Mouse (Mus musculus): ENCODE data around the gene Dusp10.

Gene Dusp10

DNA sequence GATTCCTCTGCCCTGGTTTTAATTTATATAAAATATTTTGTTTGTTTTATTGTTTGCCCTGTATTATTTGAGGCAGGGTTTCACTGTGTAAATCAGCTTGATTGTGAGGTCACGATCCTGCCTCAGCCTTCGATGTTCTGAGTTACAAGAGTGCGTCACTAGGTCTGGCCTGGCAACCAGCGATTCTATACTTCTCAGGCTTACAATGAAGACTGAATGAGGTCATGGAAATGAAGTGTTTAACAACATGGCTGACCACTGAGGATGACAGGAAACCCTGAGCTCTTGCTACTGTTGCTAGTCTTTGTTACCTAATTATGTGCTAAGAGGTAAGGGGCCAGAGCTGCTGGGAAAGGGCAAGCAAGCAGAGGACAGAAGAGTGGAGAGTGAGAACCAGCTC is at the start of gene Dusp10:
Dusp10 (plus strand) TSS at position 197 of the 400 bp plus-strand sequence.
- no peak for DNase-seq (ENCODE audit: low read depth)

DNA sequence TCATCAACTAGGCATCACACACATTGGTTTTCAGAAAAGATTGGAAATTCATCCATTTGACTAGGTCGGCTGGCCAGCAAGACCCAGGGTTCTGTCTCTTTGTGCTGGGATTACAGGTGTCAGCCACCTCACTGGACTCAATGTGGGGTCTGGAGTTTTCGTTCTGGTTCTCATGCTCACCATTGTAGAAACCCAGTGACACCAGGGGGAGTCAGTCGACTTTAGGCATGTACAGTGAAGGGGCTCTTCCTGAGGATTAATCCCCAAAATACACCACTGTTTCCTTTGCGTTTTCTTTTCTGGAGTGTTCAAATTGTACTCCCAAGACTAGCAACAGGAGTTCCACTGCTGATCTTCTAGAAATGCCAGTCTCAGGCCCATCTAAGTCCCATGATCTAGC is 47.8 kb upstream of the Dusp10 start:
- DNase-seq (ENCODE audit: low read depth) = no peak

DNA sequence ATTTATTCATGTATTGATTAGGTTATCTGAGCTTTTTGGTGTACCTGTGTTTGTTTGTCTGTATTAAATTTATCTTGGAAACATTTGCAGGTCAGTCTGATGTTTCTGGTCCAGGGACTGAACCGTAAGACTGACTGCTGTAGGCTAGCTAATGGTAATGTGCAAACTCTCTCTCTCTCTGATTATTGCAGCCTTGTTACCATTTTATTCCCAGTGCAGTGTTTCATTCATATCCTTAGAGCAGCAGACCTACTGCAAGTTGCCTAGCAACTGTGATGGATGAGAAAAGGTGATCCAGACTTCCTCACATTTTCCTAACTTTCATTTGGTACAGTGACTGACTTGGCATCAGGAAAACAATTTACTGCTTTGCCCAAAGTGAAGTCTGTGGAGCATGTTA is 43.8 kb upstream of the Dusp10 start:
- no peak for DNase-seq (ENCODE audit: low read depth)

DNA sequence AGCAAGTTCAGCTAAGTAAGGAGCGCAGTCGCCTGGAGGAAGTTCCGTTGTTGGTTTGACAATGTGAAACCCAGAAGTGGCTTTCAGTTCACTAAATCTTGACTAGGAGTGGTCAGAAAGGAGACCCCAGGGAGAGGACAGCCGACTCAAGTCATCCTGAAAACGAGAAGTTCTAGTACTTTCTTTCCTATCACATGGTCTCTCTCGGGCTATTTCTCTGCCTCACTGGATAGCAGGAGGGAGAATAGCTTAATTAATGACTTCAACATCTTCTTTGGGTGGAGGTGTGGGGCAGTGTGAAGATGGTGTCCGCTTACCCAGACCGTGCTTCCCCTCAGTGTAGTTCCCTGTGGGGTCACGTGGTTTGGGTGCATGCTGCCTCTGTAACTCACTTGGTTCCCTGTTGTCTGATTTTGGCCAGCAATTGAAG is 33.3 kb upstream of the Dusp10 start:
- peak; percentile 18 for DNase-seq (ENCODE audit: low read depth)

DNA sequence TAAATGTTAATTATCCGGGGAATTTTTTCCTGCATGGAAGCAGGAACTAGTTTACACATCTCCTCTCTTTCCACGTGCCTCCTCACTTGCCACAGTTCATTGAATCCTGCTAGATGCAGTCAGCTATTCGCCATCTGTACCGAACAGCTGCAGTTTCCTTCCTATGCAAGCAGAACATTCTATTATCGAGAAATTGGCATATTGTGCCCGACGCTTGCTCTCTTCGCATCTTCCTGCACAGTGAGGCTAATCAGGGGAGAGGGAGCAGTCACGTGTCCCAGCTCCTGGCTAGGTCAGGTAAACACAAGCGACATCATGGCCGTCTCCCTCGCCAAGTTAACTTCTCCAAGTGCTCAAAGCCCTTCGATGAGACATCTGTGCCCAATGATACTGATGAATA is 31.0 kb upstream of the Dusp10 start:
- DNase-seq (ENCODE audit: low read depth) = no peak

DNA sequence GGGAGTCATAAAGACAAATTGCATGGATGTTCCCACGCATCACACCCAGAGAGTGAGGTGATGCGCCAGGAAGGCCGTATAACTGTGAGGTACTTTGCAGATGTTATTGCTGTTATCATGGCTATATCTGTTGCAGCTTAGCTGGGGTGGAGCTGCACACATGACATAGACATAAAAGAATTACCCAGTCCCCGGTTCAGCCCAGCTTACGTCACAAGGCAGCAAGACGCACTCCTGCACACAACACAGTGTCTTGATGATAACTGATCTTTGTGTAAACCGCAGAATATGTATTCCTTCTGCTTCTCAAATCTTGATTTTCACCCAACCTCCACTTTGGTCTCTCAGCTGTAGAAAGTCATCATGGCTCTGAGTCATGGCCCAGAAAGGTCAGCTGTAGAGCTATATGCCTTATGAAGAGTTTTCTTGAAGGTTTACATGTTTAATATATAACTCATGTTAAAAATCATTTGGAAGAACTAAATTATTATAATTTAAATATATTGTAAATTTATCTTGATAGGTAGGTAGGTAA is 25.3 kb upstream of the Dusp10 start:
- DNase-seq (ENCODE audit: low read depth) = no peak

DNA sequence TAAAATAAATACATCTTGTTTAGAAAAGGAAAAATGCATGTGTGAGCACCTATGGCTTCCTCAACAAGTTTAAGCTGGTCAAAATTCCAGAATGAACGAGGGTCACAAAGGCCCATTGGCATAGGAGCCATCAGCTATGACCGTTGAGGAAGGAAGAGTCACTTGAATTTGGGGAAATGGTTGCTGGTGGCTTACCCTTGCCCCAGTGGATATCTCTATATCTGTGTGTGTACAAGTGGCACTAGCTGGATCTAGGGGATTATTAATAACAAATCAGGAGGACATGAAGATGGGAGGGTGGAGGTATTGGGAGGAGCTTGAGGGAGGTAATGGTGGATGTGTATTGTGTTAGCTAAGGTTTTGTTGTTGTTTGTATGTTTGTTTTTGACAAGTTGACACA is 21.2 kb upstream of the Dusp10 start:
- no peak for DNase-seq (ENCODE audit: low read depth)

DNA sequence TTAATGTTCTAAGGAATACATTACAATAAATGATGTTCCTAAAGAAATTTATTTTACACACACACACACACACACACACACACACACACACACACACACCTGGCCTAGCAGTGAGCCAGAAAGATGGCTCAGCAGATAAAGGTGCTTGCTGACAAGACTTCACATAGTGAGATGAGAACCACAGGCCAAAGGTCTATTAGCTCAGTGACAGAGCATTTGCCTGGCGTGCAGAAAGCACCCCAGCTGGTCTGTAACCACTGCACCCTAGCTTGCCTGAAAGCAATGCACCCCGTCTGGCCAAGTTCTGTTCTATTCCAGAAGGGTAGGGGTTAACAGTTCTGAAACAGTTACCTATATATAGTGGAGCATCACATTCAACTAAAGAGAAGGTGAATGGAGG is 15.9 kb upstream of the Dusp10 start:
- no peak for DNase-seq (ENCODE audit: low read depth)

DNA sequence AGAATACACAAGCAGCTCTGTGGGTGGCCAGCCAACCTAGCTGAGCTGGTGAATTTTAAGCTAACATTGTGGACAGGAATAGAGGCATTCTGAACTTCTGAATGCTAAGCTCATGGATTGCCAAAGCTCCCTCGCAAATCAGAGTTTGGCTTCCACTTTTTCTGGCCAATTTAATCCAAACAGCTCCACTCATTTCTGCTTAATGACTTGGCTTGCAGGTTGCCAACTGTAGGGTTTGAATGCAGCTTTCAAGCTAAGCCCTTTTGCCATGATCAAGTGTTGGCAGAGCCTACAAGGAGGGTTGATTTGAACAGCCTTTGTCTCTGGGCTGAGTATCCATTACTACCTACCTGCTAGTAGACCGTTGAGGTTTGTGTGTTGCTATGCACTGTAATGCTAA is 10.6 kb upstream of the Dusp10 start:
- no peak for DNase-seq (ENCODE audit: low read depth)

DNA sequence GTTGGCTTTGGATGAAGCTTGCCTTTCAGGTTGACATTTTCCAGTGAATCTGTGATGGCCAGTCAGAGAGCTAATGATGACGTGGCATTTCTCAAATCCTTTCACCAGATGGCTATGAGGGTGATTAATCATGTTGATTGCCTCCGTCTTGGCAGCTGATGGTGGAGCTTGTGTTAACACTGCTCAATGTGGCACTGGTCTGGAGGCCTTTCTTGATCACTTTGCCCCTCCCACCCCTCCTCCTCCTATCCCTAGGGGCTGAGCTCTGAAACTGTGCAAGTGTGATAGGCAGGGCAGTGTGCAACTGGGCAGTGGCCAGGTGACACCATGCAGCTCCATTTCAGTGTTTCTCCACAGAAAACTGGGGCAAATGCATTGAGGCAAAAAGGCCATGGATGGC is 8.8 kb upstream of the Dusp10 start:
- no peak for DNase-seq (ENCODE audit: low read depth)

DNA sequence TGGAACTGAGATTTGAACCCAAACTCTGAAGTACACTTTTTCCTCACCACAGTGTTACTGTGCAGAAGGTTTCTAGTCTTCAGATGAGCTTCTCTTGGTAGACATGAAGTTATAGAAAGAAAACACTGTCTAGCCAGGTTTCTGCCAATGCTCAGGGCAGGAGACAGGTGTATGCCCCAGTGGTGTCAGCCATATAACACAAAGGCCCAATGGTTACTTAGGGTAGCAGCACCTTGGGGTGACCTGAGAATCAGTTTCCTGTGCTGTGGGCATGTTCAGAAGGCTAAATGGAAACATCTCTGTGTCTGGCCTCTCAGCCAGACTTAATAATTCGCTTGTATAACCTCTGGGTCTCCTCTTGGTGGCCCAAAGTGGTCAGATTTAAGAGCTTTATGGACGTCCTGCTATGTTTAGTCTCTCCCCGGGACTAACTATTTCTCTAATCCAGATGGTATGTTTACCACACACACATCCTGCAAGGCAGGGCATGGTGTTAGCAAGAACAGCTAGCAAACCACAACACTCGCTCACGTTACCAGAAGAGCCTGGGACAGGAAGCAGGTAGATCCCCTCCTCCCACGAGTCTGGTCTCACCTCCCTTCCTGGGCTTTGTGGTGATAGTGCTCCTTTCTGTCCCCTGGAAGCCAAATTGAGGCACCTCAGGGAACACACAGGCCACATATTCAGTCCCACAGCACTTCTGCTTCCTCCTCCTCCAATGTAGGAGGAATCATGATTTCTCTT is 7.6 kb upstream of the Dusp10 start:
- peak; percentile 13 for DNase-seq (ENCODE audit: low read depth)

DNA sequence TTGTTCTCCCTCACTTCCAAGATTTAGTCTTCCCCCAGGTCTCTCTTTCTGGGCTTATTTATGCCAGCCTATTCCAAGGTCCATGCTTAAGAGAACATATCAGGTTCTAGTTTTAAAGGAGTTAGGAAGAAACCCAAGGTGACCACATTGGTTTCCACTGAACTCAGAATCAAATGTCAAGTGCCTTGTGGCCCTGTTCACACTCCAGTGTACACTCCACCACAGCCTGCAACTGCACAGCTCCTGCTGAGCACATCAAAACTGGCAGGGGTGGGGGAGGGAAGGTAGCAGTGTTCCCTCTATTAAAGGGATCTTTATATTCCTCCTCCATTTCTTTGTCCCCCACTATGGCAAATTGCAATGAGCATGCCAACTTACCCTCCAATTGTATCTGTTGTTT is 7.0 kb upstream of the Dusp10 start:
- no peak for DNase-seq (ENCODE audit: low read depth)

DNA sequence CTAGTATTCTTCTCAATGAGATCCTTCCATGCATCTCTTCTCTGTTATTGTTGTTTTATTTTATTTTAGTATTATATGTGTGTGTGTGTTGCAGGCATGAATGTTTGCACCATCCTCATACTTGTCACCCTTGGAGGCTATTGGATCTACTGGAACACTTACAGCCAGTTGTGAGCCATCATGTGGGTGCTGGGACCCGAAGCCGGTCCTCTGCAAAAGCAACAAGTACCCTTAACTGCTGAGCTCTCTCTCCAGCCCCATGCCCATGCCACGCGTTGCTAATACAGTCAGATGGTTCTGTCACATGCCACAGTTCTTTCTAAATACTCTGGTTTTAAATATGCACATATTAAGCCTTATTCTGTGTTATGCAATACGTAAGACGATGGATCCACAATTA is 1.8 kb upstream of the Dusp10 start:
- DNase-seq (ENCODE audit: low read depth) = no peak

DNA sequence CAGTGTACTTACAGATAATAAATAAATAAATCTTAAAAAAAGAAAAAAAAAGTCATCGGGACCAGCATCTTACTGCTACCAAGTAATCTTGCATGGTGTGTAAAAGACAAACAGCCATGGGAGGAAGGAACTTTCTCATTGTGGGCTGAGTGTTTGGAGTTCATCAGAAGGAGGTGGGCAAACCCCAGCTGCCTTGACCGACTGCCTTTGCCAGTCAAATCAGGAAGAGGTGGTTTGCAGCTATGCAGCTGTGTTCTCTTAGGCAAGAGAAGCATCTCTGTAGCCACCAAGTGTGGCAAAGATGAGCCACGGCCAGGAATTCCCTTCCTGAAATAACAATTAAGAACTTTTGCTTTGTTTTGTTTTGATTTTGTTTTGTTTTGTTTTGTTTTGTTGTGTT is 989 bp downstream of the Dusp10 start:
- no peak for DNase-seq (ENCODE audit: low read depth)

DNA sequence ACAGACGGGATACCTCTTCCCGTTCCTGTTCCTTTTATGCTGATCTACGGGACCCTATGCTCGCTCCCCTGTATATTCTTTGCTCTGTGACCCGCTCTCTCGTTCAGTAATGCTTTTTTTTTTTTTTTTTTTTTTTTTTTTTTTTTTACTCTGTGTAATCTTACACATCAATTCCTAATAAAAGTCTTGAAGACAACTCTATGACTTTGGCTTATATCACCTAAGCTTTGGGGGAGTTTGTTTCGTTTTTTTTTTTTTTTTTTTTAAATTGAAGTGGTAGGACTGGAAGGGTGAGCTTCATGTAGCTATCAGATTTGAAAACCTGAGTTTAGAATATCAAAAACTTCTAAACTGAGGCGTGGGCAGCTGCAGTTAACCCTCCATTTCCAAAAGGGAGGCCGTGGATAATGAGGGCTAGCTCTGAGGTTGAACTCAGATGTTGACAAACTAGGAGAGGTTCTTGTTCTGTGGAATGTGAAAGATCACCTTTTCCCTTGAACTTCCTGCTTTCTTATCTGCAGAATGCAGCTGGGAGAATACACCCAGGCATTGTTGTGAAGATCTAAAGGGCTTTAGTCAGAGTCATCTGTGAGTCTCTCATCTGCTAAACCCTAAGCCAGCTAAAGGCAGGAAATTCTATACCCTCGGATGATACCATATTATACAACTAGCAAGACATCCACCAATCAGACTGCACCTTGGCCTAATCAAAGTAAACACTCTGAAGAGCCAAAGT is 3.1 kb downstream of the Dusp10 start:
- DNase-seq (ENCODE audit: low read depth) = no peak

DNA sequence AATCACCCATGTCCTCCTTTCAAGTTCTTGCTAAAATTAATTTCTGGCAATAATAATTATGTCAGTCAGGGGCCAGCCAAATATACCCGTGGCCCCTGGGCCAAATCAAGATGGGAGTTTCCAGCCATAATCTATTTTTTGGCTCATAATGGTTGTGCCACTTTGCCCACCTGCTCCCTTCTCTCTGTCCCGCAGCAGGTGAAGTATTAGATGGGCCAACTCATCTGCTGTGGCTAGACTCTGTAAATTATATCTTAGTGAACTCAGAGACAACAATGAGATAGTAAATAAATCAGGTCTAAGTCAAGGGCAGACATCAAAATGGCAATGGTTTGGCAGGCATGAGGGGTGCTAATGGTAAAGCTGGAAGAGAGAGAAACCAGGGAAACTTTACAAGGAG is 4.5 kb downstream of the Dusp10 start:
- no peak for DNase-seq (ENCODE audit: low read depth)

DNA sequence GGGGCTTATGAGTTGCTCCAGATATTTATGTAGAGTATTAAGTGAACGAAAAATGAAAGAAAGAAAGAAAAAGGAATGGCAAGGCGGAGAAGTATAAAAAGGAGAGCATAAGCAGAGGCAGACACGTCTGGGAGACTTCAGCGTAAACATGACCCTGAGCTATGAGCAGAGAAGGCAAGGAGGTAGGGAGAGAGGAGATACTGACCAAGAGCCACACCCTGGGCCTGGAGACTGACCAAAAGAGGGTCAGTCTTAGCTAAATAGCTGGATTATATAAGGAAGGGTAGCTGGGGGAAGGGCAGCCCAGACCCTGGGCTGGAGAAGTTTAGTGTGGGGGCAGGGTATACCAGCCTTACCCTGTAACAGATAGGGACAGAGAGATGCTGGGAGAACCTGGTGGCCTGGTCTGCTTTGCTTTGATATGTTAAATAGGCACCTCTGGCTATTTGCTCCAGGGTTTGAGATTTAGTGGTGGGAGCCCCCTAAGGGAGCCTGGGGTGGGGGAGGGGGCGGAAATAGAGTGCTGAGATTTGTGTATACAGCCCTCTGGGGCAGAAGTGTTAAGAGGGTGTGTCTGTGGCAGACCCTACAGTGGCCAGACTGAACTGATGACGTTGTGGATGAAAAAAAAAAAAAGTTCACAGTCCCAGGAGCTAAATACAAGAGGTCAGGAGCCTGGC is 6.1 kb downstream of the Dusp10 start:
- no peak for DNase-seq (ENCODE audit: low read depth)

DNA sequence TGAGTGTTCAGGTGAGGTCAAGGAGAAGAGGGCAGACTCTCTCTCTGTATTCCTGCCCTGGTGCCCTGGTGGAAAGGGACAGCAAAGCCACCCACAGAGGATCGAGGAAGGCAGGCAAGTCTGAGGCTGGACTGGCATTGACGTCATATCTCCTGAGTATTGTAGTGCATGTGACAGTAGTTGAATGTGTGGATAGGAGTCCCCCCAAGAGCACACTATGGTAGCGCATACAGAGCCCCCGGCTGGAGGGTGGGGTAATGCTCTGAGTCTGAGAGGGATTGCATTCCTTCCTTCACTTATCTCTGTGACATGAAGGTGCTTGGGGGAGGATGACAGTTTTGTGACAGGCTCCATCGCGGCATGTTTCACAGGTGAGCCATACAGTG is 6.6 kb downstream of the Dusp10 start:
- no peak for DNase-seq (ENCODE audit: low read depth)

DNA sequence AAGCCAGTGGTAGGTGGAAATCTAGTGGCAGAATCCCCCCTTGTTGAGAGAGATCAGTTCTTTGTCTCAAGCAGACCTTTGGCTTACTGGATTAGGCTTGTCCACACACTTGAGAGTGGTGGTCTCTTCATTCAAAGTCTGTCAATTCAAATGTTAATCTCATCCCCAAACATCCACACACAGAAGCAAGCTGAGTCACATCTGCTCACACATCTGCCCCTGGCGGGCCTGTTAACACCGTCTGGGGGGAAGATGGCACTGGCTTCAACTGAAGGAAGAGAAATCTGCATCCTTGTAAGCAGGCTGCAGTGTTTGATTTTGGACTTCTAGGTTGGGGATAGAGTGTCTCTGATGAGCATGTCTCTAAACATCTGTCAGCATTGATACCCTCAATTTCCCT is 10.9 kb downstream of the Dusp10 start:
- DNase-seq (ENCODE audit: low read depth) = no peak

DNA sequence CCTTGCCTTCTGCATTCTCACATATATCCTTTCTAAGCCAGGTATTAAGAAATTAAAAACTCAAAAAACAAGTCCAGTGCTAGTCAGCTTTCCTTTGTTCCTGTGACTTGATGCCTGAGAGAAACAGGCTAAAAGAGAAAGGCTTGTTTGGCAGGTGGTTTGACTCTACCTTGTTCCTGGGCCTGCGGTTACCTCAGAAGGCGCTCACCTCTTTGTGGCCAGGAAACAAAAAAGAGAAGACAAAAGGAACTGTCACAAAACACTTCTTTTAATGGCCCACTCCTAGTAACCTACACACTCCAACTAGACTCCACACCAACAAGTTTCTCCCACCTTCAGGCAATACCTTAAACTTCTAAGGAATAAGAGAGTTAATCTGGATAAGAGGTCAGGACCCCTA is 11.5 kb downstream of the Dusp10 start:
- DNase-seq (ENCODE audit: low read depth) = no peak

DNA sequence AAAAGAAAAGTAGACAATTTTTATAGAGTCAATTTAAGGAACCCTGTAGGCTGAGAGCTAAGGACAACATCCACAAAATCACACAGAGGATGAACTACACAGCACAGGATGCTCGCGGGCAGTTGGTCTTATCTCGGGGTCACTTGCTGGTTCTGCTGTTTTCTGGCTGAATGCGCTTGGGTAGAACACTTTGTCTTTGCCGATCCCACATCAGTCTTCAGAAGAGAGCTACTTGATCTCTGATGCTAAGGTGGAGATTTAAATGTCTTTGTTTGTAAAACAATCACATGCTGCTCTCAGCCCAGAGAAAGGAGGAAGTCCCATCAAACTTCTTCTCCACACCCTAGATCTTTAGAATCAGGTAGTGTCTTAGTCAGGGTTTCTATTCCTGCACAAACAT is 12.0 kb downstream of the Dusp10 start:
- DNase-seq (ENCODE audit: low read depth) = no peak

DNA sequence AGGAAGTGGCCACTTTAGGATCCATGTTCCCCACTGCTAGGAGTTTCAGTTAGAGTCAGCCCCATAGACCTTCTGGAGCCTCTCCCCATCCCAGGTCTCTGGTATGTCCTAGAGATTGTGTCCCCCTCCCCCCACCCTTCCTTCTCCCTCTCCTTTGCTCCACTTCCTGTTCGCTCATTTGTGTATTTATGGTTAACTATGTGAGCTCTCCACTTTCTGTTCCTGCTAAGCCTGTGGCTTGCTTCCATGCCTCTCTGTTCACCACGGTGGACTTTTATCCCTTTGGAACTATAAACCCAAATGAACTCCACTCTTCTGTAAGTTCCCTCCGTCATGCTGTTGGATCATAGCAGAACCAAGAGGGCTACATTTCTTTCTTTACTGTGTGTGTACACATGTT is 13.9 kb downstream of the Dusp10 start:
- no peak for DNase-seq (ENCODE audit: low read depth)

Data from c-Kit-positive CD71-negative TER-119-negative erythroid progenitor cells, embryonic 14.5 days (primary cell).